Mouse (Mus musculus) liver, embryonic 14.5 days (tissue): ENCODE measurements around the gene Camk2n1. TPM values are rescaled to one million over a fixed set of nuclear protein-coding genes. Genes with fewer than 3 reads are reported as not detected.
A peak's percentile ranks its signal among the peaks of the same experiment; 100 is the strongest.

Experiments used
- ATAC-seq: fragments of 200-750 bp; cut with Nextera tagmentation; 2 replicates; pipeline ENCODE4 v1.8.0; 2017; ENCODE audit warnings: moderate number of reproducible peaks, mild to moderate bottlenecking, moderate library complexity; ENCODE audit not compliant: insufficient read depth
- DNase-seq, 3 experiments: peaks; one replicate each; pipeline ENCODE4 v3.0.0-alpha.2; 2012 to 2013; ENCODE audit warnings: low read depth in 3 of 3, low spot score in 3 of 3
- H3K27ac ChIP-seq: fragments of 300-500 bp; sonication (generic); 2 replicates; pipeline ENCODE4 v1.5.1; 2014; ENCODE audit warnings: moderate library complexity, mild to moderate bottlenecking, control low read depth, inconsistent platforms
- H3K27me3 ChIP-seq: fragments of 300-500 bp; sonication (generic); 2 replicates; pipeline ENCODE4 v1.6.1; 2014; ENCODE audit warnings: mild to moderate bottlenecking, low read length, moderate library complexity; ENCODE audit not compliant: control insufficient read depth, insufficient read depth
- H3K36me3 ChIP-seq: fragments of 300-500 bp; sonication (generic); replicated peaks from 2 replicates; pipeline ENCODE4 v1.6.1; 2014; ENCODE audit warnings: low read depth; ENCODE audit not compliant: control insufficient read depth, insufficient read depth
- H3K4me1 ChIP-seq, 2 experiments: fragments of 200-500 bp in 1 of 2; fragments of 300-500 bp in 1 of 2; sonication (generic) in 1 of 2; replicated peaks; 2 replicates each; pipeline ENCODE4 v1.6.1; 2012 to 2014; ENCODE audit warnings: antibody characterized with exemption in 1 of 2, inconsistent platforms in 1 of 2, low read length in 1 of 2; ENCODE audit not compliant: control insufficient read depth in 2 of 2, insufficient read depth in 2 of 2
- H3K4me2 ChIP-seq: fragments of 300-500 bp; sonication (generic); 2 replicates; pipeline ENCODE4 v1.6.1; 2014; ENCODE audit warnings: low read depth, mild to moderate bottlenecking, control low read depth, moderate library complexity
- H3K4me3 ChIP-seq, 2 experiments: fragments of 200-500 bp in 1 of 2; fragments of 300-500 bp in 1 of 2; sonication (generic) in 1 of 2; 2 replicates each; pipeline ENCODE4 v1.5.1; 2012 to 2014; ENCODE audit warnings: low read depth in 2 of 2, low read length in 2 of 2, mild to moderate bottlenecking in 2 of 2, control low read depth in 1 of 2, inconsistent platforms in 1 of 2, moderate library complexity in 1 of 2; ENCODE audit not compliant: insufficient read depth in 1 of 2
- H3K9ac ChIP-seq: fragments of 300-500 bp; sonication (generic); replicated peaks from 2 replicates; pipeline ENCODE4 v1.6.1; 2014; ENCODE audit warnings: mild to moderate bottlenecking, control low read depth, moderate library complexity
- H3K9me3 ChIP-seq: fragments of 300-500 bp; sonication (generic); 2 replicates; pipeline ENCODE4 v1.6.1; 2016; ENCODE audit warnings: low read length, mixed read lengths; ENCODE audit not compliant: control insufficient read depth
- CTCF ChIP-seq: IDR thresholded peaks from 2 replicates; pipeline ENCODE4 v1.5.1; 2016; ENCODE audit warnings: antibody characterized with exemption, low read depth, control low read depth
- EP300 ChIP-seq: IDR thresholded peaks from 2 replicates; pipeline ENCODE4 v1.6.1; 2016; ENCODE audit warnings: antibody characterized with exemption, low read depth
- WGBS: fragments of 180-500 bp; shearing (Covaris S2); extraction: QIAGEN DNeasy Blood & Tissue Kit; methylation state at CpG from one replicate; pipeline ENCODE4 v1.1.7; 2014; ENCODE audit not compliant: insufficient replicate concordance; 5-methylcytosine and 5-hydroxymethylcytosine counted together
- polyA plus RNA-seq, 2 experiments: library from polyadenylated mRNA; depleted of rRNA in 1 of 2; stranded (reverse) in 1 of 2; unstranded in 1 of 2; fragments of >200 nt; fragmentation: Nextera tagmentation in 1 of 2; extraction: Ambion mirVana in 1 of 2; gene quantifications; 2 replicates each; pipeline versions ENCODE4 v1.2.1 to v1.2.3; 2012 to 2014

Camk2n1 gene
- polyA plus RNA-seq, 2 experiments: 1.1 to 2.6 TPM

DNA sequence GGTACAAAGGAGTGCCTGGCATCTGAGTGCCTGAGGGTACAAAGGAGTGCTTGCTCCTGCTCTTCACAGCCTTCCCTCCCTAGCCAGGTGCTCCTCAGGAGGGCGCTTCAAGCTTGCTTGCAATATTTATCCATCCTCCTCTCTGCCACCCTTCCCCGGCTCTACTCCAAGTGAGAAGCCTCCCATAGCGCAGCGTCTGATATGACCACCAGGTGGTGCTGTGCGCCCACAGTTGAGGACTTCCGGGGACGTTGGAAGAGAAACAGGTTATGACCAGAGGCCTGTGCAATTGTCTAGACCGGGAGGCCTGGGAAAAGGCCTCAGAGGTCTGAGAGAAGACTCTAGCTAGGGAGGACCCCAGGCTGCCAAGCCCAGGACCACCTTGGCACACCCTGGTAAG lies 6.7 kb upstream of the Camk2n1 start:
- Histone ChIP-seq H3K4me3 (no peak overlapping the region), H3K9me3 (no peaks in the 10 kb centered on the region), H3K4me1 (no peaks in the 10 kb centered on the region), H3K9ac (no peak overlapping the region), H3K36me3 (no peaks in the 10 kb centered on the region), H3K4me2 (no peak overlapping the region), H3K27me3 (peaks cover 14% of the 10 kb centered on the region), H3K27ac (no peak overlapping the region)
- peak; percentile 35; the same call in 1 of the 2 replicates for ATAC-seq
- TF ChIP-seq EP300 (no peak), CTCF (peak; percentile 97)
- DNase-seq: peak; percentile 49 to 52 (median 50)
- WGBS: under 1% methylated on average over 8 of the region's 8 CpGs

DNA sequence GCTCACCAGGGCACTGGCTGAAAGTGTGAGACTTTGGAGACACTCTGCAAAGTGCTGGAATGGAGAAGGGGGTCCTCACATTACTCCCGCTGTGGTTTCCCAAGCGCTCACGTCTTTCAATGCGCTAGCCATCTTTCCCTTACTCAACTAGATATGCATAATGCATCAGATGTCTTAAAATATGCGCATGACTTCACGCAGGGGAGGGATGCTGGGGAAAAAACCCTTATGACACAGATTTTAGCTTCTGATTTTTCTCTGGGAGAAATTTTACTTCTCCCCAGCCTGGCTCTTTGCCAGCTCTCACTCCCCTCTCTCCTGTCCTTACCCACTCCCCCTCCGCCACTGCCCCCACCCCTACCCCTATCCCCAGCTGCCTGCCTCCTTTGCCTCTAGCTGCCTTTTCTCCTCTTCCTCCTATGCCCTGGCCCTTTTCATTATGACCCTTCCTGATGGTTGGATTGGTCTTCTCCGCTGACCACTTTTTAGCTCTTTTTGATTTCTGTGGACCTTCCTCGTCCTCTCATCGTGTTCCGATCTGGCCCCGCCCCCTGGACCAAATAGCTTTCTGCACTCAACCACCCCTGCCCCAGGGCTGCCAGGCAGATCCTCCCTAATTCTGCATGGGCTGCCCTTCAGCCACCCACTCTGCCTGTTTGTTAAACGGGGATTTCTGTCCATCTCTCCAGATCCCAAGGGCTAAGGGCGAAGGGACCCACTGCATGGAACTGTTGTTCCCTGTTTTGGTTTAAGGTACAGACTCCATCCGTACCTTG lies 6.1 kb upstream of the Camk2n1 start:
- no peak for TF ChIP-seq EP300
- no peak for TF ChIP-seq CTCF
- Histone ChIP-seq H3K4me2 (no peak overlapping the region), H3K4me1 (no peaks in the 10 kb centered on the region), H3K4me3 (no peak overlapping the region), H3K9me3 (no peaks in the 10 kb centered on the region), H3K27ac (no peak overlapping the region), H3K36me3 (no peaks in the 10 kb centered on the region), H3K9ac (no peak overlapping the region), H3K27me3 (peaks cover 20% of the 10 kb centered on the region)
- 39% methylated on average over 15 of the region's 15 CpGs for WGBS
- DNase-seq (no peak), ATAC-seq (no peak)

DNA sequence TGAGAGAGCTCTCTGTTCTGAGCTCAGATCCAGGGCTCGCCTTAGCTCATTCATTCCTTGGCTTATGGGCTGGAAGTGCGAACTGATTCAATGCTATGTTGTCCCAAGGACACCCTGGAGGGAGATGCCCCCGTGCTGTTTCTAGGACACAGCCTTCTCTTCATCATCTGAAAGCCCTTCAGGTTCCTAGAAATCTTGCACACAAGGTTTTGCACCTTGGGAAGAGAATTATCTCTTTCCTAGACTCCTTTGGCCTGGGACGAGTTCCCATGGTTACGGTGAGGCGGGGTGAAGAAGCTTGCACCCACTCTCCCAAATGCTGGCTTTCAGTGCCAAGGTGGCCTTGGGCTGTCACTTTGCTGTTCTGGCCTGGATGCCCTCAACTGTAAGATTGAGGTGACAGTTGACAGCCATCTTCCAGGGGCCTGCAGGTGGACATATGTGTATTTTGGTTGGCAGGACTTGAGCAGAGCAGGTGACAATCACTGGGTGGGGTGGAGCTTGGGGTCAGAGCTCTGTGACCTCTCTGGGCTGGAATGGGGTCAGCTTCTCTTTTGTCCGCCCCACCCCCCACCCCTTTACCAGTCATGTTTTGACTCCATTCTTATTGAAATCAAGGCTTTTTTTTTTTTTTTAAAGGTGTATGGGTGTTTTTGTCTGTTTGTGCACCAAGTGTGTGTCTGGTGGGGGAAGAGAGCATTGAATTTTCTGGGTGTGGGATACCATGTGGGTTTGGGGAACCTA lies 5.1 kb upstream of the Camk2n1 start:
- WGBS: 36% methylated on average over 7 of the region's 7 CpGs
- no peak for TF ChIP-seq CTCF
- no peak for TF ChIP-seq EP300
- no peak for DNase-seq
- H3K27ac ChIP-seq: no peak overlapping the region
- no peaks in the 10 kb centered on the region for H3K36me3 ChIP-seq
- no peak overlapping the region for H3K4me2 ChIP-seq
- H3K4me1 ChIP-seq: no peaks in the 10 kb centered on the region
- peaks cover 31% of the 10 kb centered on the region for H3K27me3 ChIP-seq
- no peak overlapping the region for H3K4me3 ChIP-seq
- ATAC-seq: no peak
- H3K9ac ChIP-seq: no peak overlapping the region
- H3K9me3 ChIP-seq: no peaks in the 10 kb centered on the region

DNA sequence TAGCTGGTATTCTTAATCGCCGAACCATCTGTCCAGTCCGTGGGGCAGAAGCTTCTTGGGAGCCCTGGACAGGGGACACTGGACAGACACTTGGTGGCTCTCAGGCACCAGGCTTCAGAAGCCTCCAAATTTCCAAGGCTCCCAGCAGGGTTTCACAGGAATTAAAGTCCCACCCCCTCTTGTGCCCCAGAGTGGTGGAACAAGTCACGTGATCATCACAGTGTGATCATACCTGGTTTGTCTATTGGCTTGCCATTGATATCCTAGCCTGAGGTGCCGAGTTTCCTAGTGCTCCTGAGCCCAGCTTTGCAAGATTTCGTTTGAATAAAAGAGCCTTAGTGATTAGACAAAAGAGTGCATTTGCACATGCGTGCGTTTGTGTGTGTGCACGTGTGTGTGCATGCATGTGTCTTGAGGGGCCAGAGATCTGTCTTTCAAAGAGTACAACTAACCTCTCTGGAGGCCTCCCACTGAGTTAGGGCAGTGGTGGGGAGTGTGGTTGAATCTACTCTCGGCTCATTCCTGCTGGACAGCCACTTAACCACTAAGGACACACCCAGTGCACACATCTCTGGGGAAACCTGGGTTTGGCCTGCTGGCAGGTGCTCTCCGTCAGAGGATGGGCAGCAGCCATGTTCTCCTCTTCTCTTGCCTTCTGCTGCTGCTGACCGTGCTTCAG lies 4.3 kb upstream of the Camk2n1 start:
- Histone ChIP-seq H3K9me3 (no peaks in the 10 kb centered on the region), H3K27me3 (peaks cover 38% of the 10 kb centered on the region), H3K27ac (no peak overlapping the region), H3K9ac (no peak overlapping the region), H3K4me1 (no peaks in the 10 kb centered on the region), H3K4me3 (no peak overlapping the region), H3K4me2 (no peak overlapping the region), H3K36me3 (no peaks in the 10 kb centered on the region)
- DNase-seq (no peak), ATAC-seq (no peak)
- TF ChIP-seq CTCF: no peak
- TF ChIP-seq EP300: no peak
- 42% methylated on average over 12 of the region's 12 CpGs for WGBS
